Mouse (Mus musculus) heart, postnatal 14 days (tissue): ENCODE results near the gene Cxcl14. TPM values are rescaled to one million over a fixed set of nuclear protein-coding genes. Genes with fewer than 3 reads are reported as not detected.

Experiments used
- DNase-seq, 2 experiments: peaks; one replicate each; pipeline ENCODE4 v3.0.0; 2021 to 2022
- intact Hi-C: fragments of 180-260 bp; cut with DNase I; formaldehyde crosslinking; loops from one replicate; pipeline ENCODE4 v1.15.1; 2025
- total RNA-seq, 2 experiments: library from RNA; stranded (reverse); gene quantifications; 2 replicates each; pipeline ENCODE4 v1.2.3; 2021

The Cxcl14 gene
- total RNA-seq, 2 experiments from 2014 or later: 0.27 to 0.57 TPM

GRCm38 (mm10) chr13:56294908-56295307 lies 1.4 kb downstream of the Cxcl14 start:
- DNase-seq: no peak
- intact Hi-C loops: no loop called here

DNA sequence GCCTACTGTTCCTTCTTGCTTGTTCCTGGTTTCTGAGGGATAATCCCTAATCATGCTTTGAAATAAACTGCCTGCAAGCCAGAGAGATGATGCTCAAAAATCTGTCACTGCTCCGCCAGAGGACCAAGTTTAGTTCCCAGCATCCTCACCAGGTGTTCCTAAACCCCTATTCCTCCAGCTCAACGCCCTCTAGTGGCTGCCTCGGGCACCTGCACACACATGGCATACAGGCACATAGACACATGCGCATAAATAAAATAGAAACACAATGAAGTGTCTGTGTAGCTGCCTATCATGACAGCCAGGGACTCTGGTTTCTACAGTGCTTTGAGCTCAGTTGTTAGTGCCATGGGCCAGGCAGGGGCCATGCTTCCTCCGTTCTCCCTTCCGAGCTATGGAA lies 6.4 kb downstream of the Cxcl14 start:
- DNase-seq: no peak
- intact Hi-C loops: no loop called here

DNA sequence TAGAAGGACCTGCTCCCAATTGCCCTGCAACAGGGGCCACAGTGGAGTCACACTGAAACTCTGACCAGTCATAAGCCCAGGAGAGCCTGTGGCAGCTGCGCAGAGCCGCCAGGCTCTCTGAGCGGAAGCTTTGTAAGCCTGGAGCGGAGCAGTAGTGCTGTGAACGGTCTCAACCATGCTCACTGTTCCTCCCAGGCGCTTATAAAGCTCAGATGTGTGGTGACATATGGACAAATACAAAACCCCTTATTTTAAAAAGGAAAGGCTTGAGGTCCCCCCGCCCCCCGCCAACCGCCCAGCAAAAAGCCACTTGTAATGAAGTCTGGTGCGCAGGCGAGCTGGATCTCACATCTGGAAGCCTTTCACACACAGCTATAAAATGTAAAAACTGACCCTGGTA lies 7.1 kb downstream of the Cxcl14 start:
- intact Hi-C loops: no loop called here
- DNase-seq: no peak

DNA sequence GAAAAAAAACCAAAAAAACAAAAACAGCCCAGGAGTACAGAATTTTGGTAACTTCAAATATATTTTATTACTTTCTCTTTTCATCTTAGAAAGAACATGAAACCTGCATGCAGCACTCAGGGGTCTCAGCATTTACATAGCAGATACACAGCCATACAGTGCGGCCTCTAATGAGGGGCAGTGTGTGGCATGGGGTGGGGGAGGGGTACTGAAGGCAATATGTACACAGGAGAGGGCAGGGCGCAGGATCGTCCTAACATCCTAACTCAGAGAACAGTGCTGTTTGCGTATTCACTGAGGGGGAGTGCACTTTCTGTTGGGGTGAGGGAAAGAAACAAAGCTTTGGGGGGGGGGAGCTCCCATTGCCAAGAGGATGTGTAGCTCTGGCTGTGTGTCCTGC lies 7.8 kb downstream of the Cxcl14 start:
- intact Hi-C loops: no loop called here

DNA sequence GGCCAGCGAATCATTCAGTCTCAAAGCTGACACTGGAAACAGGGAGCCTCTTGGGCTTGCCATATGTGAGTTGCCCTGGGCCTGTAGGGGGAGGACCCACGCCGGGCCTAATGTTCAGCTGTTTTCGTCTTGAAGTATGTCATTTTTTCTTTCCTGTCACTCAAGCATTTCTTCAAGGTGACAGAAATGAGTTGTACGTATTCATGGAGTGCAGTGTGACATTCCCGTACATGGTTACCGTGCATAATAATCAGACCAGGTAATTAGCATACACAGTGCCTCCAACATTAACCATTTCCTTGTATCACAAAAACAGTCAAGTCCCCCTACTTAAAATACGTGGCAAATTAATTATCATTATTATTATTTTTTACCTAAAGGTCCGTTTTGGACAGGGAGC lies 9.3 kb downstream of the Cxcl14 start:
- DNase-seq: no peak
- intact Hi-C loops: no loop called here

More for the DNA sequence above, 7.8 kb downstream of the Cxcl14 start:
- no peak for DNase-seq

DNA sequence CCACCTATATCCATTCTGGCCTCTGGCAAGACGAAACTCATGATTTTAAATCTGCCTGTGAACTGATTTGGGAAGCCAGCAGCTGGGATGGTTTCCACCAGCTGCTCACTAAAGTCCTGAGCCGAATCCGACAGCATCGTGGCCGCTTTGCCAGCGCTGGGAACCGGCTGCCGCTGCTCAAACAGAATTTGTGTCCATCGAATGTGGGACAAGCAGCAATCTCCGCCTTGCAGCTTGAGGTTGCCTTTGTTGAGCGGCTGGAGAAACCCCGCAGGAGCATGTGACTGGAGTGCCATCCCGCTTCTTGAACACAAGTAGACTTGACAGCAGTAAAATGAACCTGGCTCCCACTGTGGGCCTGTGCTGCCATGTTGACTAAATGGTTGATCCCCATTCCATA lies 13.0 kb downstream of the Cxcl14 start:
- intact Hi-C loops: no loop called here
- DNase-seq: no peak

DNA sequence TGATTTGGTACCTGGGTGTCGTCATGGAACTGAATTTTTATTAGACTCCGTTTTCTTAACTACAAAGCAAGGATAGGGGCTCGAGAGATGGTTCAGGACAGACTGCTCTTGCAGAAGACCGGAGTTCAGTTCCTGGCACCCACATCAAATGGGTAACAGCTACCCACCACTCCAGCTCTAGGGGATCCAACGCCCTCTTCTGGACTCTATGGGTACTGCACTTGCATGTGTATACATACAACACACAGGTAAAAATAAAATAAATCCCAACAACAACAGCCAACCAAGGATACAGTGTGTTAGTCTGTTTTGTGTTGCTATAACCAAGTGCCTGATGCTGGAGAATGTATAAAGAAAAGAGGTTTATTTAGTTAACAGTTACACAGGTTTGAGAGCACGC lies 16.0 kb downstream of the Cxcl14 start:
- intact Hi-C loops: no loop called here
- no peak for DNase-seq

DNA sequence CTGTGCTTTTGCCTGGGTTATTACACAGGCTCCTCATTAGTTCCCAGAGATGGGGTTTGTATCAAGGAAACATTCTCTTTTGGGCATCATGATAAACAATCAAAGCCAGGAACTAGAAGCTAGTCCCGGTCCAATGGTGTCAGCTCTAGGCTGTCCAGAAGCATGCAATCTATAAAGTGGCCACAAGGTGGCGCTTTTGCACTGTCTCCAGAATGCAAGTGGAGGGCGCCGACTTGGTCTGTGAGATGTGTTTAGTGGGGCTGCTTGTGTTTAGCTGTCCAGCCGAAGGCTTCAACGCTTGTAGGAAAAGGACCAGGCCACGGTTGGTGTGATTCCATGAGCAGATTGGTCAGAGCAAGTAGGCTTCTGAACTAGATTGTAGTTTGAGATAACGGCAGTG lies 16.9 kb downstream of the Cxcl14 start:
- intact Hi-C loops: loop anchor here (1.0 kb wide), 2 partner anchors 143 to 150 kb away; no protein-coding TSS in a partner anchor
- DNase-seq: peak; percentile 78 to 87

GRCm38 (mm10) chr13:56275171-56275570 lies 21.2 kb downstream of the Cxcl14 start:
- intact Hi-C loops: no loop called here
- no peak for DNase-seq

GRCm38 (mm10) chr13:56270124-56270523 lies 26.2 kb downstream of the Cxcl14 start:
- intact Hi-C loops: no loop called here
- no peak for DNase-seq

DNA sequence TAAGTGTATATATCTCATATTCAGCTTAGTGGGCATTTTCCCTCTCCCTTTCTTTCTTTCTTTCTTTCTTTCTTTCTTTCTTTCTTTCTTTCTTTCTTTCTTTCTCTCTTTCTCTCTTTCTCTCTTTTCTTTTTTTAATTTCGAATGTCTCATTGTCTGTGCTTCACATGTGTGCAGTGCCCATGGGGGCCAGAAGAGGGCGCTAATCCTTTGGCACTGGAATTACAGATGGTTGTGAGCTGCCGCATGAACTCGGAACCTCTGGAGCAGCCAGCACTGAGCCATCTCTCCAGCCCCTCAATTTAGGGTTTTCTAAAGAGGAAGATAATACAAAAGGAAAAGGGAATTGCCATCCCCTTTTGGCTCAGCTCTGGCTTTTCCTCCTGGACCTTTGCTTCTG lies 29.0 kb downstream of the Cxcl14 start:
- DNase-seq: no peak
- intact Hi-C loops: no loop called here

GRCm38 (mm10) chr13:56266435-56266834 lies 29.9 kb downstream of the Cxcl14 start:
- DNase-seq: peak; percentile 8 to 37
- intact Hi-C loops: loop anchor here (1.0 kb wide), 1 partner anchor 69 kb away; no protein-coding TSS in a partner anchor

- intact Hi-C loops: loop anchor here (1.0 kb wide), 1 partner anchor 68 kb away; no protein-coding TSS in a partner anchor
- DNase-seq: no peak
These were observed 30.7 kb downstream of the Cxcl14 start for GRCm38 (mm10) chr13:56265661-56266060.

GRCm38 (mm10) chr13:56262269-56262668 lies 34.1 kb downstream of the Cxcl14 start:
- intact Hi-C loops: no loop called here
- no peak for DNase-seq

- no peak for DNase-seq
- intact Hi-C loops: no loop called here
These were observed 36.0 kb downstream of the Cxcl14 start for GRCm38 (mm10) chr13:56260344-56260780.

GRCm38 (mm10) chr13:56259926-56260250 lies 36.5 kb downstream of the Cxcl14 start:
- DNase-seq: no peak
- intact Hi-C loops: no loop called here

- intact Hi-C loops: no loop called here
- no peak for DNase-seq
These were observed 37.1 kb downstream of the Cxcl14 start for GRCm38 (mm10) chr13:56259021-56259925.

- intact Hi-C loops: no loop called here
- no peak for DNase-seq
These were observed 37.9 kb downstream of the Cxcl14 start for GRCm38 (mm10) chr13:56258196-56259020.

- intact Hi-C loops: no loop called here
These were observed 38.7 kb downstream of the Cxcl14 start for GRCm38 (mm10) chr13:56257469-56258153.

GRCm38 (mm10) chr13:56256716-56257299 lies 39.5 kb downstream of the Cxcl14 start:
- no peak for DNase-seq
- intact Hi-C loops: no loop called here

More at GRCm38 (mm10) chr13:56257469-56258153, 38.7 kb downstream of the Cxcl14 start:
- no peak for DNase-seq
